Mouse (Mus musculus) mouse embryonic stem cell (cell line): ENCODE results near the gene Retsat.

ENCODE experiments used
- in situ Hi-C, 2 experiments: fragments of 300-500 bp; cut with MboI; formaldehyde crosslinking; loops; 1 replicate in 1 of 2; 3 replicates in 1 of 2; pipeline ENCODE4 v1.14.3; 2019 to 2020; ENCODE audit warnings: low sequenced_read_pairs in 2 of 2, low pct_unique_long_range_greater_than_20kb in 1 of 2, mixed read lengths in 1 of 2; ENCODE audit not compliant: unreplicated experiment in 1 of 2

The Retsat gene

DNA sequence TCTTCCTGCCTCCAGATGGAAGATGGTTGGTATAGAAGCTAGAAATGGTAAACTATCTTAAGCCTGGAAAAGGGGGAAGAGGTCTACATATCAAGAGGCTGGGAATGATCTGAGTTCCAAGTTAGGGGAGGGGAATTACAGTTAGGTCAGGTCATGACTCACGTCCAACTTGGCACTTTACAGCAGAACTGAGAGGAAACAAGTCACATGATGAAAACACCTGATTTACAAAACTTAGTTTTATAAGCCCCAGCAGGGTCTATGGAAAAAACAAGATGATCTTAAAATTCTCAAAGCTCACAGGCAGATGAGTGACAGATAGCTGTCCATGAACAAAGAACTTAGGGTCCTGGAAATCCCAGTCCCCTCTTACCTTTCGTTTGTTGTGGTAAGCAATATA lies 16.9 kb downstream of the Retsat start:
- in situ Hi-C loops = no loop called here

DNA sequence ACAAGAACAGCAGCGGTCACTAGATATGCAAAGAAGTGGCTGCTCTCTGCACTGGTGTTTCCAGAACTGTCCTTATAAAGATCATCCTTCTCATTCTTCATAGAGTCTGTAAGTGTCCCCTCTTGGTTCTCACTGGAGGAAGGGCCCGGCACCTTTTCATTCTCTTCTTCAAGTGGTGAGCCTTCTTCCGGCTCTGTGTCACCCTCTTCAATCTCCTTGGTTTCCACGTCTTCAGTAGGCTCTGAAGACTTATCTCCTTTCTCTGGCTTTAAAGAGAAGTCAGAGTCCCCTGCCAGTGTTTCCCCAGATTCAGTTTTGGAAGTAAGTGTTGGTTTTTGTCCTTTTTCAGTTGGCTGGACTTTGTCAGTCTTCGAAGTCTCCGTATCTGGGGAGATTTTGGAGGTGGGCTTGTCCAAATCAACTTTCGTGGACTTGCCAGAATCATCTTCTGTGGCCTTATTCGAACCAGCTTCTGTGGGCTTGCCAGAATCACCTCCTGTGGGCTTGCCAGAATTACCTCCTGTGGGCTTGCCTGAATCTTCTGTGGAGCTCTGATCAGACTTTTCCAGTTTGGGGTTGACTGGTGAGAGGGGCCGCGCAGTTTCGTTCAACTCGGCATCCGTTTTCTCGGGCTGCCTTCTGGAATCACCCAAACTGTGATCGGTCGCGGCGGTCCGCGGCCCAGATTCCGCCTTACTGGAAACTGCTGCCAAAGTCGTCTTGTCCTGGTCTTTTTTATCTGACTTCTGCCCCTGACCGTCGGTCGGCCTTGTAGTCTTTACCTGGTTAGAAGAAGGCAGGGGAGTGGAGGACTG lies 17.5 kb downstream of the Retsat start:
- in situ Hi-C loops = no loop called here

DNA sequence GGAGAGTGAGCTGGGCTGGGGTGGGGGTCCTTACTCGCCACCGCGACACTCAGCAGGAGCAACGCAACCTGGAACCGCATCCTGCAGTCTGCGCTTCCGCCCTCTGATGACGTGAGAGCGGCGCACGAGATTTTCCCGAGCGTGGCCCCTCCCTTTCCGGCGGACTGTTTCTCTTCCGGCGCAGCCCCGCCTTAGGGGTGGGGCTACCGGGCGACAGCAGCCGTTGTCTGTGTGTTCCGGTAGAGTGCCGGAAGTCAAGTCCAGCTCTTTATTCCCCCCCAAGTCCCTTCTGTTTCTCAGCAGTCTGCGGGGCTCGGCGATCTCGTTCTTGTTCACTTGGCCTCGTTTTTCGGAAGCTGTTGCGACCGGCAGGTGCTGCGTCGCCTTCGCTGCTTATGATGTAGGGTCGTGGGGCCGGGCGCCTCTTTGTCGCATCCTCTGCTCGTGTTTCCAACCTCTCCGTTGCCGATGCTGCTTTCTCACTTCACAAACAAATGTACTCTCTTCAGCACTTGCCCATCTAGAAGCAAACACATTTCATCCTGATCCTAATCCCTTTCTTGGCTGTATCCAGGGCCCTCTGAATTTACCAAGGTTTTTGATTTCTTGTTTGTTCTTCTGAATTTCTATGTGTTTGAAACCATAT lies 18.5 kb downstream of the Retsat start, which contains the start of gene Tgoln1:
Tgoln1 (minus strand) TSS at position 358 of the 646 bp plus-strand sequence.
- in situ Hi-C loops = no loop called here

DNA sequence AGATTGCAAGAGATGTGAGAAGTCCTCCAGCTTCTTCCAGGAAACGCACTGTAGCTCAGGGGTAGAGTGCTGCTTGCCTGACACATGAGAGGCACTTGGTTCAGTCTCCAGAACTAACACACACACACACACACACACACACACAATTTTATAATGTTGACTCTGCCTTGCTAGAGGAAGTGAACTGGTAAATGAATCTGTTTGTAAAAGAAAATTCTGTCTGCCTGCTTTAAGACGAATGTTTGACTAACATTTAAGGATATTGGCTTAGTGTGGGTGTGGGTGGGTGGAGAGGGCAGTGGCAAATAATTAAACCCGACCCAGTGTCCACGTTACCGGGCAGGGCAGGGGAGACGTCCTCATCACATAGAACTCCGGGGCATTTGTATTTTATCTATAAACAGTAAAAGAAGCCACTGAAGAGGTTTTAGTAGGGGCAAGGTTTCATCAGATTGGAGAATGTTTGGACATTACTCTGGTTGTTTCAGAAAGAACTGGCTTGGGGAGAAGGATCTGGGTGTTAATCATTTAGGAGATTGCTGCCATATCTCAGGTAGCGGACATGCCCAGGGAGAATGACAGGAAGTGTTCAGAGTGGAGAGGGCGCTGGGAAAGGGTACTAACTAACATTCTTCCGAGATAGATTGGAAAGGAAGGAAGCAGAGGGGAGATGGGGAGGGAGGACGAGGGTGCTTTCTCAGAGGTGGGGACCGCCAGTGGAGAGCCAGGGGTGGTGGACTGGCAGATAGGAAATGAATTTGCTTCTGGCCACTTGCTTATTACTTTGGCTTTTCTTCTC lies 21.7 kb downstream of the Retsat start:
- in situ Hi-C loops = loop anchor here in 1 of 2 experiments (10.0 kb wide), 1 partner anchor 165 kb away; the partner anchor contains the start of gene Tcf7l1

DNA sequence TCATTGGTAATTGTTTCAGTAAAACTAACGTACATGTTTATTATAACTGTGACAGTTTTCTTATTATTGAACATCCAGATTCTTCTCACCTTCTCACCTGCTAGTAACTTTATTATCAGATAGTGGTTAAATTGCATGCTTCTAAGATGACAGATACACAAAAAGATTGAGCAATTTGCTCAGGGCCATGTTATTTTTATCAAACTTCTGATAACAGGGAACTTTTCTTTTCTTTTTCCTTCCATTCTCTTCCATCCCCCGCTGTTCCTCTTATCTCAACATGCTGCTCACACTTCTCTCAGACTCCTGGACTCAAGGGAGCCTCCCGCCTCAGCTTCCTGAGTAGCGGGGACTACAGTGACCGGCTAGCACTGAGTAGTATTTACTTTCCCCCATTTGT lies 22.6 kb downstream of the Retsat start:
- in situ Hi-C loops = loop anchor here in 1 of 2 experiments (10.0 kb wide), 1 partner anchor 164 kb away; the partner anchor contains the start of gene Tcf7l1

DNA sequence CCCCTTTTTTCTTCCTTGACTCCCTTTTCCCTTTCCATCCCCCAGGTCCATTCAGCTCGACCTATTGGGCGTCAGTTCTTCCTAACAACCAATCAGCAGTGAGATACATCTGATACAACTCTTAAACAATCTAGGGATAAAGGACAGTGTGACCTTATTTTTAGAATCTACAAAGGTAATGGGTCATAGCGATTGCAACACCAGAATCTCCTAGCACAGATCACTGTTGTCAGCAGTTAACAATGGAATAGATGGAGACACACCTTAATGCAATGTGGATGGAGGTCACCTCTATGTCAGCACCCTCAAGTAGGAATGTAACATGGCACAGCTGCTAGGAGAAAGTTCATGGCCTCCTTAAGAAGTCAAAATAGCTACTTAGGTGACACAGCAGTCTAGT lies 24.6 kb downstream of the Retsat start:
- in situ Hi-C loops = loop anchor here in 1 of 2 experiments (10.0 kb wide), 1 partner anchor 162 kb away; the partner anchor contains the start of gene Tcf7l1

DNA sequence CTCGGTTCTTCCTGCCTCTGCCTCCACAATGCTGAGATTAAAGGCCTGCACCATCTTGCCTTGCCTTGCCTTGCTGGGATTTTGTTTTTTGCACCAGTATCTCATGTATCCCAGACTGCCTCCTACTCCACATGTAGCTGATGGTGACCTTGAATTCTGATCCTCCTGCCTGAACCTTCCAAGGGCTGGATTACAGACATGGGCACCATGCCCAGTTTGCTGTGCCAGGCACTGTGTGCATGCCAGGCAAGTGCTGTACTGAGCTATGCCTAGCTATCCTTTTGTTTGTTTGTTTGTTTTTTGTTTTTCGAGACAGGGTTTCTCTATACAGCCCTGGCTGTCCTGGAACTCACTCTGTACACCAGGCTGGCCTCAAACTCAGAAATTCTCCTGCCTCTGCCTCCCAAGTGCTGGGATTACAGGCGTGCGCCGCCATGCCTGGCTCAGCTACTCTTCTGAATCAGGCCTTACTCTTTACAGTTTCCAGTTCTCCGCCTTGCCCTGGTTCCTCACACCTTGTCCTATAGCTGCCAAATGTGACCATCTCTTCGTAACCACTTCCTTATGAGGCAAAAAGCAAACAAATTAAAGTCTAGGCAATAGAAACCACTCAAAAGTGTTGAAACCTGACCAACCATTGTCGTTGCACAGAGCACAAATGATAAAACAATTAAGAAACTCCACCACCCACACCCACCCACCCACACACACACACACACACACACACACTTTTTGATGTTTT lies 25.6 kb downstream of the Retsat start:
- in situ Hi-C loops = loop anchor here in 1 of 2 experiments (10.0 kb wide), 1 partner anchor 161 kb away; the partner anchor contains the start of gene Tcf7l1

DNA sequence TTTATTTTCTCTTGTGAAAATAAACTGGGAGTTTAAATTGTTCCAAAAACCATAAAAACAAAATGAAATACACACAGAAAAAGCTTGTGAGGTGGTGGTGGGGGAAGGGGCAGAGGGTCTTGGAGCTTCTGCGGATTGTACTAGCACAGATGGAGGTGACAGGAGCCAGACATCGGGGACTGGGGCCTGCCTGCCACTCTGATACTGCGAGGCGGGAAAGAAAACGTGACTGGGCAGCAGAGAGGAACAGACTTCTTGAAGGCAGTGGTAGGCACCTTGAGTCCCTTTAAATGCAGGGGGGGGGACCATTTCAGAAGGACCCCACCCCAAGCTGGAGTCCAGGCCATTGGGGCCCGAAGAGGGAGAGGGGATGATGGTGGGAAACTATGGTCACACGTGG lies 28.1 kb downstream of the Retsat start:
- in situ Hi-C loops = loop anchor here in 1 of 2 experiments (10.0 kb wide), 1 partner anchor 158 kb away; the partner anchor contains the start of gene Tcf7l1

DNA sequence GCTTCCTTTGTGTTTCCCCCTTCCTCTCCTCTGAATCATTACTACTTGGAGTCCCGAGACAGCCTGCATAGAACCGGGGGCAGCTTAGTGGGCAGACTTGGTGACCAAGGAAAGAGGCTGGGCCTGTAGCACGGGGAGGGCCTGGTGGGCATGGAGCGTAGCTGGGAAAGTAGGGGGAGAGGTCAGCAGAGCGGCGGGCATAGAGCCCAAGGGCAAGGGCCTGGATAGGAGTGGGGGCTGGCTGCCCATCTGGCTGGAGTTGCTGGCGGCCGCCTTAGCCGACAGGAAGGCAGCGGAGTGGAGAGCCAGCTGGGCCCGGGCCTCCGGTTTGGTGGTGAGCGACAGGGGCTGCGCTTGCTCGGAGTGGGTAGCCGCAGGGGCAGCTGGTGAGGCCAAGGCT lies 29.0 kb downstream of the Retsat start:
- in situ Hi-C loops = loop anchor here in 1 of 2 experiments (10.0 kb wide), 1 partner anchor 158 kb away; the partner anchor contains the start of gene Tcf7l1

DNA sequence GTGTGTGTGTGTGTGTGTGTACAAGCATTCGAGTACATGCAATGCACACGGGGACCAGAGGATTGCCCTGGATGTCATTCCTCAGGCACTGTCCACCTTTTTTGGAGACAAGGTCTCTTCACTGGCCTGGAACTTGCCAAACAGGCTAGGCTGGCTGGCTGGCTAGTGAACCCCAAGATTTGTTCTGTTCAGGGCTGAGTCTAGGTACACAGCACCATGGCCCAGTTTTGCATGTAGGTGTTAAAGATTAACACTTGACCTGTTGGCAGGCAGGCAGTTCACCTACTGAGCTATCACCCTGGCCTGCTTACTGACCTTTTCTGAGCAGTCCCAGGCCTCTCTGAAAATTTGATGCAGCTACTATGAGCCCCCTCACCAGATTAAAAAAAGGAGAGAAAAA lies 32.1 kb downstream of the Retsat start:
- in situ Hi-C loops = loop anchor here in 1 of 2 experiments (5.0 kb wide), 1 partner anchor 42 kb away; no protein-coding TSS in a partner anchor

DNA sequence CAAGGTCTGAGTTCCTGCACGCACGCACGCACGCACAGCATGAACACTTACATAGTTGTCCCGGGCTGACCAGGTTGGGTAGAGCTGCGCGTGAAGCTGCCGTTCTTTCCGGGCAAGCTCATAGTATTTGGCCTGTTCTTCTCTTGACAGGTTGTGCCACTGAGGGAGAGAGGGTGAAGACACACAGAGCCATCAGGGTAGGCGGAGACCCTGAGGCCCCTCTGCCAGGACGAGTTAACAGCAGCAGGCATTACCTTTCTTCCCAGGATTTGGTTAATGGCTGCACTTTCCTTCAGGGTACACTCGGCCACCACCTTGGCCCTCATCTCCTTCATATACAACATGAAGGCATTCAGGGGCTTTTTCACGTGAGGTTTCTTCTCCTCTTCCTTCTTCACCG lies 32.7 kb downstream of the Retsat start:
- in situ Hi-C loops = loop anchor here in 1 of 2 experiments (5.0 kb wide), 1 partner anchor 41 kb away; no protein-coding TSS in a partner anchor

DNA sequence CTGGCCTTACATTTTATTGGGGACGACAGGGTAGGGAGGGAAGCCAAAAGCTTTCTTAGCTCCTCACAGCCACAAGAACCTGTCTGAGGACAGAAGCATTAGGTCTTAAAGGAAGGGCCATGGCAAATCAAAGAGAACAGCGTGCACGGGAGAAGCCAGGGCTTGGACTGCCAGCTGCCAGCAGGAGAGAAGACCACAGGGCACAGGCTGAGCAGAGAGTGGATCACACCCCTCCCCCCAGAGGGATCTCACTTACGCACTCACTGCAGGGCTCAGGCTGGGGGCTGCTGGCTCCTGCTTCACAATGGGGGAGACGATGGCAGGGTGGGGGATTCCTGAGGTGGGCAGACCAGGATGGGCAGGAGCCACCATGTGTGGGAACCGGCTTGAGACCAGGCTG lies 33.4 kb downstream of the Retsat start:
- in situ Hi-C loops = loop anchor here in 1 of 2 experiments (5.0 kb wide), 1 partner anchor 41 kb away; no protein-coding TSS in a partner anchor

DNA sequence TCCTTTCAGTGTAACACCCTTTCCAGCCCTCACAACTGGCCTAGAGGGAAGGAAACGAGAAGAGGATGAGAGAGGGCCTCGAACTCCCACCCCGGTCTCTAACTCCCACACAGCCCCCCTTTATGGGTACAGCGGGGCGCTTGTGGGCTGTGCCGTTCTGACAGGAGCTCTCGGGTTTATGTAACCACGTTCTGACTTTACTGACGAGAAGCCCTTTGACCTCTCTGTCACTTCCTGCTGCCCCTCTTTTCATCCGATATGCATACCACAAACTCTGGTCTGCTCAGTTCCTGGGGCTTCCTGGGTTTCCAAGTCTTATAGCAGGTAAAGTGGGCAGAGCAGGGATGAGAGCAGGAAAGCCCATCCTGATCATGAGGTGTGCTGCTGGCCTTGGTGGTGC lies 36.0 kb downstream of the Retsat start:
- in situ Hi-C loops = loop anchor here in 1 of 2 experiments (5.0 kb wide), 1 partner anchor 38 kb away; no protein-coding TSS in a partner anchor

DNA sequence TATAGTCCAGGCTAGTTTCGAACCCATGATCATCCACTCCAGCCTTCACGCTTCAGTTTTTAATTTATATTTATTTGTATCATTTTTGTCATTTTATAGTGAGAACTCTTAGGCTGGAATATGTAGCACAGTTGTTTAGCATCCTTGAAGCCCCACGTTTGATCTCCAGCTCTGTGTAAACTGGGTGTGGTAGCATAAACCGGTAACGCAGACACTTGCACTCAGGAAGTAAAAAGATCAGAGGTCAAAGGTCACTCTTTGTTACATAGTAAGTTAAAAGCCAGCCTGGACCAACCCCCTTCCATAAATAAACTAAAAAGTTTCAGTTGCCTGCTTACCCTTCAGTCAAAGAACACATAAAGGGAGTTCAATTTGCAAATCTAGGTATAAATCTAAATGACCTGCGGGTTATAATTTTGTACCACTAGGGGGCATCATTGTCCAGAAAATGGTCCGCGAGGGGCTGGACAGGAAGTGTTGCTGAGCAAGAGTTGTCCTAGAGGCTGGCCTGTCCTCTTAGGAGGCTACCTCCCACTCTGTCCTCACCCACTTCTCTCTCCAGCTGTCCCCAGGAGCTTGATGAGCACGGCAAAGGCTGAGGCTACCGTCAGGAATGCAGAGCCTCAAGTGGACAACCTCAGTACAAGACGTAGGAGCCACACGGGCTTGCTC lies 37.6 kb downstream of the Retsat start:
- in situ Hi-C loops = no loop called here

DNA sequence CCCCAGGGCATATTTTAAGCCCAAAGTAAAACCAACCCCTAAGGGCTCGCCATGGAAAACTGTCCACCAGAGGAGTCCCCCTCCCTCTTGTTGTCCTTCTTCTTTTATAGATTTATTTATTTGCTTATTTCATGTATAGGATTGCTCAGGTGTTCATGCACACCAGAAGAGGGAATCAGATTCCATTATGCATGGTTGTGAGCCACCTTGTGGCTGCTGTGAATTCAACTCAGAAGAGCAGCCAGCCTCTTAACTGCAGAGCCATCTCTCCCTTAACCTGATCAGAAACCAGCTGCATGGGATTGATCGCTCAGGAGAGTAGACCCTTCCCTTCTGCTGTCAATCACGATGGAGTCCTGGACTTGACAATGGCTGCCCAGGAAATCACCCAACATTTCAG lies 38.7 kb downstream of the Retsat start:
- in situ Hi-C loops = no loop called here

DNA sequence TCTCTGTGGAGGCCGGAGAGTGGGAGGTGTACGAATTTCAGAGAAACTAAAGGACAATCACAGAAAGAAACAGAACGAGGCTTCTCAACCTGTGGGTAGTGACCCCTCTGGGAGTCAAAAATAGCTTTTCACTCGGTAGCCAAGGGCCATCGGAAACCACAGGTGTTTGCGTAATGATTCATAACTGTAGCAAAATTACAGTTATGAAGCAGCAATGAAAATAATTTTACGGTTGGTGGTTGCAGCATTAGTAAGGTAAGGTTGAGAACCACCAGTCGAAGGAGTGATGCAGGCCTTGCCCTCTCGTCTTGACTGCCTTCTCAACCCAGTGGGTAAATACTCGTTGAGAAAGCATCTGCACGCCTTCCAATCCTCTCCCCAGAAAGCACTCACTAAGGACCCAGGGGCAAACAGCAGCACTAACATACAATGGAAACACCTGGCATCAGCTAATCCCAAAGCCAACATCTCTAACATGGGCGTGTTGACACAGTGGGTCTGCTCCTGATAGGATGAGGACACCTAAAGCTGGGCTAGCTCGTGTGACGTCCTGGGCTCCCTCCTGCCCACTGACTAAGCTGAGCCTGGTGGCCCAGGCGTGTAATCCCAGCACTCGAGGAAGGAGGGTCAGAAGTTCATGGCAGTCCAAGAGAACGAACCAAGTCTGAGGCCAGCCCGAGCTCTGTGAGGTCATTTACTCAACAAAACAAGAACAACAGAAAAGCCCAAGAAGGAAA lies 43.1 kb downstream of the Retsat start:
- in situ Hi-C loops = no loop called here

DNA sequence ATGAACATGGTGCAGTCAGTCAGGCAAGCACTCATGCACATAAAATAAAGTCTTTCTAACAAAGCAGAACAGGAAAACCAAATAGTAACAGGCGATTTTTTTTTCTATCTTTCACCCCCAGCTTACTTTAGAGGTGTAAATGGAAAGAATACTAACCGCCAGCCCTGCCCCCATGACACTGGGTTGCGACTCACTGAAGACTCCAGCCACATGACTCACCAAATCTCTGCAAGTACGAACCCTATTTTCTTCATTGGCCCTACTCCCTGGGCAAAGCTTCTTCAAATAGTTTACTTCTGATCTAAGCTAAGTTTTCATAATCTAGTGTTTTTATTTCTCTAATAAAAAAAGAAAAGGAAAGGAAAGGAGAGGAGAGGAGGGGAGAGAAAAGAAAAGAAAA lies 46.3 kb downstream of the Retsat start:
- in situ Hi-C loops = no loop called here
